11 mouse cellular contexts compared by ENCODE assay signal in genomic region chr11:109178788-109179518, GRCm38 (mm10). TPM values are rescaled to one million over a fixed set of nuclear protein-coding genes. Genes with fewer than 3 reads are reported as not detected.
A peak's percentile ranks its signal among the peaks of the same experiment; 100 is the strongest.
DNase-seq lines count a peak whose midpoint lies in the region; ATAC-seq and TF ChIP-seq lines count a peak whose summit lies in the region.
"Had no signal": no experiment of that assay in that cellular context is flagged by ENCODE, and none has a peak within 500 bp of the region (broad histone marks: within the 10 kb centered on the region; RNA-seq: fewer than 3 reads in every experiment).

No protein-coding gene starts in this region.

- H3K27me3 ChIP-seq in forebrain, embryonic 14.5 days (replicated peaks; ENCODE audit: control insufficient read depth, insufficient read depth, low read length) = no peaks in the 10 kb centered on the region
- H3K27me3 ChIP-seq in forebrain, embryonic 15.5 days = no peaks in the 10 kb centered on the region
- no peaks in the 10 kb centered on the region for H3K27me3 ChIP-seq in CH12.LX (replicated peaks)
- no peaks in the 10 kb centered on the region for H3K27me3 ChIP-seq in hindbrain, embryonic 11.5 days (ENCODE audit: control insufficient read depth, insufficient read depth, low read length)
- H3K27me3 ChIP-seq: embryonic facial prominence, embryonic 13.5 days; lung, embryonic 15.5 days had no signal

- H3K4me3 ChIP-seq in forebrain, embryonic 14.5 days (ENCODE audit: low read depth, low read length) = no peak overlapping the region
- H3K4me3 ChIP-seq in forebrain, embryonic 15.5 days = no peak overlapping the region
- no peak overlapping the region for H3K4me3 ChIP-seq in CH12.LX (replicated peaks in 1 of 3; ENCODE audit: low read depth in 2 of 3, low read length in 2 of 3, poor library complexity in 1 of 3)
- H3K4me3 ChIP-seq in hindbrain, embryonic 11.5 days (ENCODE audit: low read depth, low read length) = no peak overlapping the region
- H3K4me3 ChIP-seq: embryonic facial prominence, embryonic 13.5 days; lung, embryonic 15.5 days had no signal

- H3K79me2 ChIP-seq in CH12.LX (replicated peaks; ENCODE audit: control insufficient read depth, extremely low read depth, insufficient read depth, poor library complexity, severe bottlenecking) = no peaks in the 10 kb centered on the region

- H3K4me1 ChIP-seq in forebrain, embryonic 14.5 days (ENCODE audit: control insufficient read depth, insufficient read depth, low read length) = no peaks in the 10 kb centered on the region
- no peaks in the 10 kb centered on the region for H3K4me1 ChIP-seq in forebrain, embryonic 15.5 days
- peaks cover 2 to 22% of the 10 kb centered on the region in 2 experiments; a peak in 2 of 4 replicates for H3K4me1 ChIP-seq in CH12.LX (ENCODE audit: control insufficient read depth in 1 of 2, insufficient read depth in 2 of 2)
- no peaks in the 10 kb centered on the region for H3K4me1 ChIP-seq in hindbrain, embryonic 11.5 days (replicated peaks; ENCODE audit: control insufficient read depth, insufficient read depth, low read length)
- H3K4me1 ChIP-seq: lung, embryonic 15.5 days had no signal

- dilution Hi-C loops in CH12.LX (cut with MboI; ENCODE audit: extremely low pct_ligation_motif_present, extremely low pct_unique_long_range_greater_than_20kb, low sequenced_read_pairs) = no loop called here

- H3K4me2 ChIP-seq in forebrain, embryonic 14.5 days (ENCODE audit: low read length) = no peak overlapping the region
- no peak overlapping the region for H3K4me2 ChIP-seq in forebrain, embryonic 15.5 days (replicated peaks)
- no peak overlapping the region for H3K4me2 ChIP-seq in CH12.LX (ENCODE audit: insufficient read depth, low read depth, poor library complexity, severe bottlenecking)
- no peak overlapping the region for H3K4me2 ChIP-seq in hindbrain, embryonic 11.5 days (replicated peaks; ENCODE audit: low read depth, low read length)
- H3K4me2 ChIP-seq: embryonic facial prominence, embryonic 13.5 days; lung, embryonic 15.5 days had no signal

- peak; percentile 76 for DNase-seq in forebrain, embryonic 14.5 days (ENCODE audit: low spot score)
- peak; percentile 51 for DNase-seq in CH12.LX (ENCODE audit: extremely low read depth)
- DNase-seq in cerebellum, adult 9-11 months = peak; percentile 58
- DNase-seq in hindbrain, embryonic 11.5 days (ENCODE audit: low spot score) = peak; percentile 47
- peak; percentile 56 to 69 for DNase-seq in layer of hippocampus, postnatal 14 days (ENCODE audit: low spot score in 2 of 2)
- peak; percentile 40 for DNase-seq in mesoderm, embryonic 11.5 days (ENCODE audit: low read depth, low spot score)

- WGBS in forebrain, embryonic 14.5 days = 50% methylated on average over 8 of the region's 8 CpGs
- 55% methylated on average over 8 of the region's 8 CpGs for WGBS in forebrain, embryonic 15.5 days
- WGBS in hindbrain, embryonic 11.5 days = 44% methylated on average over 8 of the region's 8 CpGs

- no peak overlapping the region for H3K27ac ChIP-seq in forebrain, embryonic 14.5 days (ENCODE audit: low read depth, low read length)
- no peak overlapping the region for H3K27ac ChIP-seq in forebrain, embryonic 15.5 days (replicated peaks)
- no peak overlapping the region for H3K27ac ChIP-seq in CH12.LX (ENCODE audit: insufficient read depth, low read depth)
- H3K27ac ChIP-seq in hindbrain, embryonic 11.5 days (ENCODE audit: low read depth, low read length) = no peak overlapping the region
- H3K27ac ChIP-seq: embryonic facial prominence, embryonic 13.5 days; lung, embryonic 15.5 days had no signal

- no peaks in the 10 kb centered on the region for H3K9me3 ChIP-seq in forebrain, embryonic 14.5 days (replicated peaks; ENCODE audit: control insufficient read depth, low read length)
- H3K9me3 ChIP-seq in forebrain, embryonic 15.5 days = no peaks in the 10 kb centered on the region
- peaks cover 2% of the 10 kb centered on the region for H3K9me3 ChIP-seq in CH12.LX (replicated peaks; ENCODE audit: low read length)
- no peaks in the 10 kb centered on the region for H3K9me3 ChIP-seq in hindbrain, embryonic 11.5 days (ENCODE audit: control insufficient read depth, low read length)
- H3K9me3 ChIP-seq: embryonic facial prominence, embryonic 13.5 days; lung, embryonic 15.5 days had no signal

- in situ Hi-C loops in CH12.LX (cut with MboI; ENCODE audit: low pct_ligation_motif_present, low pct_unique_long_range_greater_than_20kb, low sequenced_read_pairs) = loop anchor here (5.0 to 25.0 kb wide), 2 partner anchors 262 to 592 kb away; no protein-coding TSS in a partner anchor

- peak; percentile 81 for TF ChIP-seq RAD21 in CH12.LX (IDR thresholded peaks at IDR 0.05; ENCODE audit: low read depth, low read length)

- TF ChIP-seq POLR2A in CH12.LX (IDR thresholded peaks at IDR 0.05; ENCODE audit: low read depth, low read length) = no peak

- no peak for ATAC-seq in forebrain, embryonic 14.5 days
- no peak for ATAC-seq in forebrain, embryonic 15.5 days (replicated peaks)
- ATAC-seq in hindbrain, embryonic 11.5 days (ENCODE audit: low FRiP score) = no peak
- ATAC-seq in erythroid progenitor cell, adult 5-6 weeks (replicated peaks; ENCODE audit: low FRiP score, poor library complexity, severe bottlenecking) = no peak

- TF ChIP-seq CTCF in CH12.LX (conservative IDR thresholded peaks at IDR 0.05 in 1 of 2, IDR thresholded peaks at IDR 0.05 in 1 of 2; ENCODE audit: low read depth in 2 of 2, low read length in 2 of 2) = peak; percentile 22 to 81; a peak in 3 of 4 replicates

- no peaks in the 10 kb centered on the region for H3K36me3 ChIP-seq in forebrain, embryonic 14.5 days (ENCODE audit: control insufficient read depth, insufficient read depth, low read length)
- H3K36me3 ChIP-seq in forebrain, embryonic 15.5 days = no peaks in the 10 kb centered on the region
- H3K36me3 ChIP-seq in CH12.LX (replicated peaks in 1 of 2; ENCODE audit: control insufficient read depth in 1 of 2, insufficient read depth in 1 of 2, low read length in 1 of 2) = no peaks in the 10 kb centered on the region
- no peaks in the 10 kb centered on the region for H3K36me3 ChIP-seq in hindbrain, embryonic 11.5 days (ENCODE audit: control insufficient read depth, insufficient read depth, low read length)
- H3K36me3 ChIP-seq: embryonic facial prominence, embryonic 13.5 days; lung, embryonic 15.5 days had no signal

- H3K9ac ChIP-seq in forebrain, embryonic 14.5 days (ENCODE audit: low read length) = no peak overlapping the region
- H3K9ac ChIP-seq in forebrain, embryonic 15.5 days (replicated peaks) = no peak overlapping the region
- no peak overlapping the region for H3K9ac ChIP-seq in CH12.LX (ENCODE audit: insufficient read depth, low read depth)
- no peak overlapping the region for H3K9ac ChIP-seq in hindbrain, embryonic 11.5 days (ENCODE audit: low read depth, low read length)
- H3K9ac ChIP-seq: embryonic facial prominence, embryonic 13.5 days; lung, embryonic 15.5 days had no signal

- TF ChIP-seq EP300 in CH12.LX (IDR thresholded peaks at IDR 0.05; ENCODE audit: low read length) = no peak

TF ChIP-seq in CH12.LX, 34 proteins besides CTCF, POLR2A, EP300 and RAD21:
- TF ChIP-seq ZNF384 (IDR thresholded peaks at IDR 0.05; ENCODE audit: low read depth, low read length) = no peak
- TF ChIP-seq SMC3 (IDR thresholded peaks at IDR 0.05; ENCODE audit: low read depth, low read length) = peak; percentile 71
- TF ChIP-seq ZMIZ1 (IDR thresholded peaks at IDR 0.05; ENCODE audit: low read depth, low read length) = no peak
- no peak for TF ChIP-seq ELF1 (IDR thresholded peaks at IDR 0.05; ENCODE audit: low read depth, low read length)
- TF ChIP-seq ZC3H11A (IDR thresholded peaks at IDR 0.05; ENCODE audit: low read depth, low read length) = peak; percentile 50
- no peak for TF ChIP-seq POLR2AphosphoS2 (IDR thresholded peaks at IDR 0.05; ENCODE audit: low read depth, low read length)
- no peak for TF ChIP-seq ETS1 (conservative IDR thresholded peaks at IDR 0.05; ENCODE audit: low read depth, low read length)
- no peak for TF ChIP-seq MAX (IDR thresholded peaks at IDR 0.05; ENCODE audit: low read length)
- no peak for TF ChIP-seq GABPA (IDR thresholded peaks at IDR 0.05; ENCODE audit: insufficient replicate concordance, low read depth, low read length)

RNA-seq across cellular contexts. Expression of gene E030025P04Rik, which starts 34.8 kb away (rescaled TPM):
- not detected in 2 replicates for polyA plus RNA-seq in forebrain, embryonic 14.5 days (2014; fragmentation: Nextera tagmentation; extraction: Ambion mirVana)
- not detected in 2 replicates for polyA plus RNA-seq in forebrain, embryonic 15.5 days (2015; fragmentation: Nextera tagmentation; extraction: Ambion mirVana)
- total RNA-seq in CH12.LX (2012; rRNA removed) (not detected in 2 replicates), CH12.LX (2014; rRNA removed) (not detected in 2 replicates)
- not detected in 2 replicates for polyA plus RNA-seq in CH12.LX (2012; ENCODE audit: insufficient read length, low read depth)
- 0.15 TPM in 1 of 2 replicates, not detected in the other for polyA plus RNA-seq in hindbrain, embryonic 11.5 days (2014; fragmentation: Nextera tagmentation; extraction: Ambion mirVana)
- not detected for total RNA-seq in layer of hippocampus, postnatal 14 days (2021)
- not detected in 2 replicates for total RNA-seq in erythroid progenitor cell, adult 5-6 weeks (2015; ENCODE audit: low replicate concordance)
- not detected in 2 replicates for total RNA-seq in erythroid progenitor cell, adult 5-6 weeks (2017; ENCODE audit: low replicate concordance)
- polyA plus RNA-seq: C2C12; embryonic facial prominence, embryonic 13.5 days had no signal
